Mouse (Mus musculus): ENCODE results near the gene Oas3. TPM values are rescaled to one million over a fixed set of nuclear protein-coding genes. Genes with fewer than 3 reads are reported as not detected.

Gene Oas3
- polyA plus RNA-seq, 1 experiment, result 28.1 TPM

DNA sequence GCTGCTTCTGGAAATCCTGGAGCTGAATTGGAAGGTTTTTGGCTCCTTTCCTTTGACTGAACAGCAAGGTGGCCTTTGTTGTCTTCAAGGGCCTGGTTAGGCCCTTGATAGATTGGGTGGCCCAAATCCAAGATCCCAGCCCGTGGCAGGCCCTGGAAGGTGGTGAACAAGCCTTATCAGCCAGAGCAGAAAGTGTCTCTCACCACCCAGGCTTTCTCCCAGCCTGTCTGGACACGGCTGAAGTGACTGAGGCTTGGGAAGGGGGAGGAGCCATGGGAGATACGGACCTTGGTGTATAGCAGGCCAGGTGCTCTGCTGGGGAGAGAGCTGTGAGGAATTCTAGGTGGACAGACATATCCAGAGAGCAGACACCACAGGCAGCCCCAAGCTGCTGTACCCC, 8.1 kb downstream of the Oas3 start:
- no peak overlapping the region for H3K27ac ChIP-seq (ENCODE audit: control insufficient read depth, insufficient read depth, low read length)
- WGBS, result 93% methylated on average over 3 of the region's 3 CpGs
- H3K4me1 ChIP-seq (replicated peaks; ENCODE audit: control insufficient read depth, insufficient read depth, low read length), result no peaks in the 10 kb centered on the region
- no peaks in the 10 kb centered on the region for H3K27me3 ChIP-seq (ENCODE audit: control insufficient read depth, insufficient read depth, low read length)
- H3K4me3 ChIP-seq (ENCODE audit: control insufficient read depth, insufficient read depth, low read length), result no peak overlapping the region
- no peaks in the 10 kb centered on the region for H3K36me3 ChIP-seq (ENCODE audit: control insufficient read depth, insufficient read depth, low read length)
- TF ChIP-seq POLR2A (IDR thresholded peaks at IDR 0.05; ENCODE audit: control insufficient read depth, extremely low read depth, insufficient read depth, low read length, poor library complexity), result no peak
- TF ChIP-seq CTCF (IDR thresholded peaks at IDR 0.05; ENCODE audit: borderline replicate concordance, control insufficient read depth, extremely low read depth, insufficient read depth, low read length, poor library complexity), result no peak
- no peak for DNase-seq

DNA sequence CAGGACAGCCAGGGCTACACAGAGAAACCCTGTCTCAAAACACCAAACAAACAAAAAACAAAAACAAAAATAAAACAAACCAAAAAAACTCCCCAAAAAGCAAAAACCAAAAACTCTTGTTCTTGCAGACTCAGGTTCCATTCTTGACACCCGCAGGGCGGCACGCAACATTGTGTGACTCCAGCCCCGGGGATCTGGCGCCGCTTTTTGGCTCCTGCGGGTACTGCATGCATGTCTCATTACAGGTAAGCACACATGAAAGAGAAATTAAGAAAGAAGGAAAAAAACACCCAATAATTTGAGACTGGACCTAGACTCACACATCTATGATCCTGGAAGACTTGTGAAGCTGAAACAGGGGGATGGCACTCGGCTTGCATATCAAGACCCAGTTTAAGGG, 12.5 kb downstream of the Oas3 start:
- Histone ChIP-seq H3K27me3 (ENCODE audit: control insufficient read depth, insufficient read depth, low read length) (no peaks in the 10 kb centered on the region), H3K36me3 (ENCODE audit: control insufficient read depth, insufficient read depth, low read length) (no peaks in the 10 kb centered on the region), H3K4me1 (replicated peaks; ENCODE audit: control insufficient read depth, insufficient read depth, low read length) (peaks cover 2% of the 10 kb centered on the region; the same call in 1 of the 2 replicates), H3K4me3 (ENCODE audit: control insufficient read depth, insufficient read depth, low read length) (no peak overlapping the region), H3K27ac (ENCODE audit: control insufficient read depth, insufficient read depth, low read length) (no peak overlapping the region)
- TF ChIP-seq POLR2A (IDR thresholded peaks at IDR 0.05; ENCODE audit: control insufficient read depth, extremely low read depth, insufficient read depth, low read length, poor library complexity) (no peak), CTCF (IDR thresholded peaks at IDR 0.05; ENCODE audit: borderline replicate concordance, control insufficient read depth, extremely low read depth, insufficient read depth, low read length, poor library complexity) (no peak)
- WGBS, result 90% methylated on average over 8 of the region's 8 CpGs
- DNase-seq, result no peak

DNA sequence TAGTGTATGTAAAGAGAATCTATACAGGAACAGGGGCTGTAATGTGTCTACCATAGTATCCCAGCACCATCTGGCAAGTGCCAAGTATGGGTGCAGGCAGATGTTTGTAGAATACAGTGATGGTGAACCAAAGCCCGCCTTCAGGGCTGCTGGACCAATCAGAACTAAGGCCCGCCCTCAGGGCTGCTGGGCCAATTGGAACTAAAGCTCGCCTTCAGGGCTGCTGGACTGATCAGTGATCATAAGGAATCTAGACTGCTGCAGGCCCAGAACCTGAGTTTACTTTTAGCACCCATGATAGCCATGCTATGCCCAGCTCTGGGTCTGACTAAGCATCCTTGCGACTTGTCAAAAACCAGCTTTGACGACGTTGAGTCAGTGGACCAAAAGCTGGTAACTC, 15.6 kb downstream of the Oas3 start:
- TF ChIP-seq POLR2A (IDR thresholded peaks at IDR 0.05; ENCODE audit: control insufficient read depth, extremely low read depth, insufficient read depth, low read length, poor library complexity) (no peak), CTCF (IDR thresholded peaks at IDR 0.05; ENCODE audit: borderline replicate concordance, control insufficient read depth, extremely low read depth, insufficient read depth, low read length, poor library complexity) (no peak)
- WGBS, result 95% methylated on average over 6 of the region's 6 CpGs

DNA sequence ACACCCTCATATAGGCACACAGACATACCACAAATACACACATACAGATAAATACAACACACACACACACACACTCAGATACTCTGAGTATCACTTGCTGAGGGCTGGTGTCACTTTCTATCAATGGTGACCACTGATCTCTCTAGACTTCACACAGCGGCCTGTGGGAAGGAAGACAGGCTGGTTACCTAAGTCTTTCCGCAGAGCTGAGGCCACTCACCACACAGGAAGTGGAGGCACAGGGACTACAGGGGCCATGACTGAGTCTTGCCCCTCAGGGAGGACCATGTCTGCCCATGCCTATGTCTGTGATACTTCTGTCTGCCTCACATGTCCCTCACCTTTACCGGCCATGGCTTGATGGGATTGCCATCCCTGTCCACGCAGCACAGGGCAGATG, 23.2 kb downstream of the Oas3 start:
- TF ChIP-seq CTCF (IDR thresholded peaks at IDR 0.05; ENCODE audit: borderline replicate concordance, control insufficient read depth, extremely low read depth, insufficient read depth, low read length, poor library complexity), result no peak
- Histone ChIP-seq H3K4me1 (replicated peaks; ENCODE audit: control insufficient read depth, insufficient read depth, low read length) (peaks cover 9% of the 10 kb centered on the region; the same call in 1 of the 2 replicates), H3K4me3 (ENCODE audit: control insufficient read depth, insufficient read depth, low read length) (no peak overlapping the region), H3K27ac (ENCODE audit: control insufficient read depth, insufficient read depth, low read length) (no peak overlapping the region), H3K36me3 (ENCODE audit: control insufficient read depth, insufficient read depth, low read length) (no peaks in the 10 kb centered on the region), H3K27me3 (ENCODE audit: control insufficient read depth, insufficient read depth, low read length) (no peaks in the 10 kb centered on the region)
- WGBS, result 64% methylated on average over 4 of the region's 4 CpGs
- DNase-seq, result no peak

More for the DNA sequence above, 15.6 kb downstream of the Oas3 start:
- Histone ChIP-seq H3K4me3 (ENCODE audit: control insufficient read depth, insufficient read depth, low read length) (no peak overlapping the region), H3K27me3 (ENCODE audit: control insufficient read depth, insufficient read depth, low read length) (no peaks in the 10 kb centered on the region), H3K27ac (ENCODE audit: control insufficient read depth, insufficient read depth, low read length) (no peak overlapping the region), H3K36me3 (ENCODE audit: control insufficient read depth, insufficient read depth, low read length) (no peaks in the 10 kb centered on the region), H3K4me1 (replicated peaks; ENCODE audit: control insufficient read depth, insufficient read depth, low read length) (peaks cover 2% of the 10 kb centered on the region; the same call in 1 of the 2 replicates)
- no peak for DNase-seq

DNA sequence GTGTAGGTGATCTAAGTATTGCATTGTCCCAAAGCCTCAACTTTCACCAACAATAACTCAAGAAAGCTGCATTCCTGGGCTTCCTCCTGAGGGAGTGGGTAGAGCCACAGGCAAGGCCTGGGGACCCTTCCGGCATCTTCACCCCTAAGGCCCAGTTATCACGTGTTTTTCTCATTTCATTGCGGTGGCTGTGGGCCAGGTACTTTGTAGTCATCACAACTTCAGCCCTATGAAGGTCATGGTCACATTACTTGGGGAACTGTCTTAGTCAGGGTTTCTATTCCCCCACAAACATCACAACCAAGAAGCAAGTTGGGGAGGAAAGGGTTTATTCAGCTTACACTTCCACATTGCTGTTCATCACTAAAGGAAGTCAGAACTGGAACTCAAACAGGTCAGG, 24.7 kb downstream of the Oas3 start:
- H3K4me3 ChIP-seq (ENCODE audit: control insufficient read depth, insufficient read depth, low read length), result no peak overlapping the region
- no peaks in the 10 kb centered on the region for H3K36me3 ChIP-seq (ENCODE audit: control insufficient read depth, insufficient read depth, low read length)
- H3K27ac ChIP-seq (ENCODE audit: control insufficient read depth, insufficient read depth, low read length), result no peak overlapping the region
- DNase-seq, result no peak
- peaks cover 11% of the 10 kb centered on the region; the same call in 1 of the 2 replicates for H3K4me1 ChIP-seq (replicated peaks; ENCODE audit: control insufficient read depth, insufficient read depth, low read length)
- no peak for TF ChIP-seq CTCF (IDR thresholded peaks at IDR 0.05; ENCODE audit: borderline replicate concordance, control insufficient read depth, extremely low read depth, insufficient read depth, low read length, poor library complexity)
- no peak for TF ChIP-seq POLR2A (IDR thresholded peaks at IDR 0.05; ENCODE audit: control insufficient read depth, extremely low read depth, insufficient read depth, low read length, poor library complexity)
- 98% methylated on average over 3 of the region's 3 CpGs for WGBS
- H3K27me3 ChIP-seq (ENCODE audit: control insufficient read depth, insufficient read depth, low read length), result no peaks in the 10 kb centered on the region

DNA sequence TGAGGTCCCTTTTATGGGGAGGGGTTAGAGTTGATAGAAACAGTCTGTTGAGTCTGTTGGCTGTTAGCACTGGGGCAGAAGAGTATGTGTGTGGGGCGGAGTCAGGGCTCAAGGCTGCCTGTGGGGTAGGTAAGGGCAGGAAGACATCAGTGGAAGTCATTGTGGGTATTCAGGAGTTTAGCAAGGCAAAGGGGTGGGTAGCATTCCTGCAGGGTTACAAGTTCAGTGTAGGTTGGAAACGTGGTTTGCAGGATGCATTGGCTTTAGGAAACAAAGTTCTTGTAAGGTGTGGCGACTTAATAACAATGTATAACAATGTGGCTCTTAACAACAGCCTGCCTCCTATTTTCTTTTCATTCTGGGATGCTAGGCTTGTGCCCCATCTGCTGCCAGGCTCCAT, 26.3 kb downstream of the Oas3 start:
- no peaks in the 10 kb centered on the region for H3K27me3 ChIP-seq (ENCODE audit: control insufficient read depth, insufficient read depth, low read length)

DNA sequence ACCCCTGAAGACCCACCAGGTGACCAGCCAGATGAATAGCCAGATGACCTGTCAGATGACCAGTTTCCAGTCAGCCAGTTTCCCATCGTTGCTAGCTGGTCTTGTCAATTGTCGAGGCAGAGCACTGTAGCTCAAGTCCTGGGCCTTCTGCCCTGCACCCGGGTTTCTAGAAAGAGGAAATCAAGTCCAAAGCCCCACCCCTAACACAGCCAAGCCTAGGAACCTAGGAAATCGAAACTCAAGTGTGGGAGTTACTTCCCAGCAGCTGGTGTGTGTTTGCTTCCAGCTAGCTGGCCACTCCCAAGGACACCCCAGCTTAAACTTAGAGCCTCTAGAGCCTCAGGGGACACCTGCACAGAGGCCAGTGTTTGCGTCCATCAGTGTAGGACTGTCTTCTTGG, 27.8 kb downstream of the Oas3 start, which contains the start of gene Oas2:
Gene Oas2 (minus strand): TSS at position 166 of the 400 bp plus-strand sequence.
- H3K27me3 ChIP-seq (ENCODE audit: control insufficient read depth, insufficient read depth, low read length), result no peaks in the 10 kb centered on the region
- WGBS, result 18% methylated on average over 5 of the region's 5 CpGs
- H3K36me3 ChIP-seq (ENCODE audit: control insufficient read depth, insufficient read depth, low read length), result no peaks in the 10 kb centered on the region
- peak within 1 kb of the TSS; percentile 24; the same call in 1 of the 2 replicates for H3K4me3 ChIP-seq (ENCODE audit: control insufficient read depth, insufficient read depth, low read length)
- TF ChIP-seq CTCF (IDR thresholded peaks at IDR 0.05; ENCODE audit: borderline replicate concordance, control insufficient read depth, extremely low read depth, insufficient read depth, low read length, poor library complexity), result no peak
- no peak for TF ChIP-seq POLR2A (IDR thresholded peaks at IDR 0.05; ENCODE audit: control insufficient read depth, extremely low read depth, insufficient read depth, low read length, poor library complexity)
- no peak within 1 kb of the TSS for H3K27ac ChIP-seq (ENCODE audit: control insufficient read depth, insufficient read depth, low read length)
- no peak for DNase-seq
- H3K4me1 ChIP-seq (replicated peaks; ENCODE audit: control insufficient read depth, insufficient read depth, low read length), result peaks cover 11% of the 10 kb centered on the region; the same call in 1 of the 2 replicates

More for the DNA sequence above, 26.3 kb downstream of the Oas3 start:
- WGBS, result 93% methylated on average over 3 of the region's 3 CpGs
- no peak for DNase-seq
- H3K27ac ChIP-seq (ENCODE audit: control insufficient read depth, insufficient read depth, low read length), result no peak overlapping the region
- no peak overlapping the region for H3K4me3 ChIP-seq (ENCODE audit: control insufficient read depth, insufficient read depth, low read length)
- TF ChIP-seq CTCF (IDR thresholded peaks at IDR 0.05; ENCODE audit: borderline replicate concordance, control insufficient read depth, extremely low read depth, insufficient read depth, low read length, poor library complexity), result no peak
- no peak for TF ChIP-seq POLR2A (IDR thresholded peaks at IDR 0.05; ENCODE audit: control insufficient read depth, extremely low read depth, insufficient read depth, low read length, poor library complexity)
- H3K4me1 ChIP-seq (replicated peaks; ENCODE audit: control insufficient read depth, insufficient read depth, low read length), result peaks cover 11% of the 10 kb centered on the region; the same call in 1 of the 2 replicates
- H3K36me3 ChIP-seq (ENCODE audit: control insufficient read depth, insufficient read depth, low read length), result no peaks in the 10 kb centered on the region

Data from thymus, adult 2 months (tissue).